Mouse (Mus musculus) embryo, embryonic 10.5 days (tissue): ENCODE data around the gene Spata48.

ENCODE experiments used
- DNase-seq: peaks from one replicate; pipeline ENCODE4 v3.0.0-alpha.2; 2015; ENCODE audit warnings: low spot score

The Spata48 gene

GRCm38 (mm10) chr11:11536295-11536694, 74.4 kb downstream of the Spata48 start:
- DNase-seq, result no peak

GRCm38 (mm10) chr11:11545948-11546347, 84.1 kb downstream of the Spata48 start:
- DNase-seq, result no peak

GRCm38 (mm10) chr11:11546903-11547511, 85.1 kb downstream of the Spata48 start:
- no peak for DNase-seq

- DNase-seq, result no peak
Observed at GRCm38 (mm10) chr11:11547597-11548240, 85.8 kb downstream of the Spata48 start.

- no peak for DNase-seq
Observed at GRCm38 (mm10) chr11:11555563-11555962, 93.7 kb downstream of the Spata48 start.

GRCm38 (mm10) chr11:11556186-11556585, 94.3 kb downstream of the Spata48 start:
- no peak for DNase-seq

GRCm38 (mm10) chr11:11557173-11557967, 95.5 kb downstream of the Spata48 start:
- DNase-seq, result peak; percentile 72

- DNase-seq, result no peak
Observed at GRCm38 (mm10) chr11:11558662-11559061, 96.8 kb downstream of the Spata48 start.

- no peak for DNase-seq
Observed at GRCm38 (mm10) chr11:11559099-11559686, 97.3 kb downstream of the Spata48 start.

GRCm38 (mm10) chr11:11561118-11561517, 99.2 kb downstream of the Spata48 start:
- no peak for DNase-seq

GRCm38 (mm10) chr11:11564266-11565044, 102.6 kb downstream of the Spata48 start:
- no peak for DNase-seq
